Mouse (Mus musculus) CH12F3 (cell line): ENCODE measurements around the gene Dnajb13.
"Not testable (repeated sequence)": the region's sequence is repeated elsewhere in the genome, so short reads cannot be mapped to it uniquely, and the experiment has no call there.

Experiments
- in situ Hi-C: fragments of 300-500 bp; cut with MboI; formaldehyde crosslinking; loops from 2 replicates; pipeline ENCODE4 v1.14.3; 2020; ENCODE audit warnings: low sequenced_read_pairs

The Dnajb13 gene

DNA sequence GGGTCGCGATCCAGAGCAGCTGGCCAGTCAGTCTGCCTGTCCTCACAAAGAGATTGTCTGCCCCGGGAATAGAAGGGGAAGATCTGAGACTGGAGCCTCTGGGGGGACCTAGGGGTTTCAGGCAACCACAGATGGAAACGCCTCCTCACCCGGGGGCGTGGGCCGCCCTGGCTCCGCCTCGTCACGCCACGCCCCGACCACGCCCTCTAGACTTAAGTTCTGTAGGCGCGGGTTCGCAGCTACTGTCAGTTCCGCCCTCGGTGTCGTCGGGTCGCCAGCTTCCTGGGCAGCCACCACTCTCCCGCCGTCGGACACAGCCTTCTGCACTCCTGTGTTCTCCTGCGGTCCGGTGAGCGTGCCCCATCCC, 21.7 kb downstream of the Dnajb13 start, which contains the start of gene Ucp2:
TSS of gene Ucp2 (plus strand) at position 221 of the 367 bp plus-strand sequence.
- in situ Hi-C loops = no loop called here

DNA sequence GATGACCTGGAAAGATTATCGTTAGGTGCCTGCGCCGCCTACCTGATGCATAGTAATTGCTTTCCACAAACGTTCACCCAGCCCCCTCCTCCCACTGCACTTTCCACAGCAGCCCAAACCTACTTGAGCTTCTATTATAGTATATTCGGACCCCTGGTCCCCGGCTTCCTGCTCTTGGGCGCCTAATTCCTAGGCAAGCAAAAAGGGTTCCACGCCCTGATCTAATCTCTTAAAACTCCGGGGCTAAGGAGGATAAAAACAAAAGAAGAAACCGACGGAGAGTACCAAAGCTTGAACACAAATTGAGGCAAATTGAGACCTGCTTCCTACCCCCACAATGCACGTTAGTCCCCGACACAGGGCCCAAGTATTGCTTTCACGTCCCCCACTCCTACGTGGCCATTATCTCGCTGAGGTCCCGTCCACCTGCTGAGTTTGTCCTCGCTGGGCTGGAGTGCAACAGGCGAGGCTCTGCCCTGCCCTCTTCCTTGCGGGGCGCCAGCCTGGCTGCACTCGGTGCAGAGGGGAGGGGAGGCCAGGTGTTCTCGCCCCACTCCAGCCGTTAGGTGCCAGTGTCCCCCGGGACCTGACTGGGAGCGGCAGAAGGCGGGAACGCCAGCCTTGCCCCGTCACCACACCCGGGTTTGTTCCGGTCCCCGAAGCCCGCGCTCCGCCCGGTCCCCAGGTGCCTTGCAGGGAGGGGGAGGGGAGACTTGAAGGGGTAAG, 22.2 kb downstream of the Dnajb13 start:
- in situ Hi-C loops = no loop called here

DNA sequence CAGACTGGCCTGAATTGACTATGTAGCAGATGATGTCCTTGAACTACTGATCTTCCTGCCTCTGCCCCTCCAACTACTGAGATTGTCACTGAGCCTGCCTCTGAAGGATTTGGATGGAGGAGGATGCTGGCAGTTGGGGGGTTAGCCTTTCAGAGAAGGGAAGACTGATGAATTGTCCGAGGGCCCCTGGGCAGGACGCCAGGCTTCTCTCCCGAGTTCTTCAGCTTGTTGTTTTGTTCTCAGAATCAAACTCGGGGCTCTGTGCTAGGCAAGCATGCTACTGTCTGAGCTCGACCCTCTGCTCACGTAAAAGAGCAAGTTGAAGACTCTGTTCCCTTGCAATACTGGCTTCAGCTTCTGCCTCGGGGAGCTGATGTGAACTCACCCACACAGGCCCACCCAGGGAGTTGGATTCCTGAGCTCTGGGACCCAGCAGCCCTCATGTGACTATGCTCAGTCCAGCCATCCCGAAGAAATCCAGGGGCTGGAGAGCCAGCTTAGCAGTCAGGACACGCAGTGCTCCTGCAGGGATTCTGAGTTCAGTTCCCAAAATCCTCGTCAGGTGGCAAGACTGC, 26.2 kb downstream of the Dnajb13 start:
- in situ Hi-C loops = no loop called here

DNA sequence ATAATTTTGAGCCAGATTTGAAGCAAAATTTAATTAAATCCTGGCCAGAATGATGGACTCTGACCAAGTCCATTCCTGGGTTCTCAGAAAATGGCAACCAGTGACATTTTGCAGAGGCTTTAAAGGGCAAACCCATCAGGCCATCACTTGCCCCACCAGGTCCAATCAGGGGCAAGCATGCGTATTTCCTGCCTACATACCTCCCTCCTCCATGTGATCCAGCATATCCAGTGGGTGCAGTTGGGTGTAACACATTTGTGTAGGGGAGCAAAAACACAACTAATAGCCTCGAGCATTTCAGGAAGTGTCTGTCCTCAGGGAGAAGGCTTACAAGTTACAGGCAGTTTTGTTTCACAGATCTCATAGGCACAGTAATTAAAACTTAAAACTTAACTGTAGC, 27.5 kb downstream of the Dnajb13 start:
- in situ Hi-C loops = no loop called here

DNA sequence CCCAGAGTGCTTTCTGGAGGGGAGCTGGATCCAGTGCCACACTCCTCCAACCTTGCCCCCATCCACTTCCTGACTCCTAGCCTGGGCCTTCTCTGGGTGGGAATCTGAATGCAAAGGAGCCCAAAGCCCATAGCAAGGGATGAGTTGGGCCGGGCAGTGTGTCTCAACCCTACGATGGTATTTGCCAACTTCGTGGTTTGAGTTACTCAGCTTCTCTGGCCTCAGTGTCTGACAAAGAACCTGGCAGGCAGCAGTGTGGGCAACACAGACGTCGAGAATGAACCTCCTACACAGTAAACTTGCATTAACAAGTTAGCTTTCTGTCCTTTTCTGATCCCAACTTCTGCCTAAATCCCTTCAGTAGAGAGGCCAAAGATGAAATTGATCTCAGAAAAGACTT, 30.3 kb downstream of the Dnajb13 start:
- in situ Hi-C loops = no loop called here

DNA sequence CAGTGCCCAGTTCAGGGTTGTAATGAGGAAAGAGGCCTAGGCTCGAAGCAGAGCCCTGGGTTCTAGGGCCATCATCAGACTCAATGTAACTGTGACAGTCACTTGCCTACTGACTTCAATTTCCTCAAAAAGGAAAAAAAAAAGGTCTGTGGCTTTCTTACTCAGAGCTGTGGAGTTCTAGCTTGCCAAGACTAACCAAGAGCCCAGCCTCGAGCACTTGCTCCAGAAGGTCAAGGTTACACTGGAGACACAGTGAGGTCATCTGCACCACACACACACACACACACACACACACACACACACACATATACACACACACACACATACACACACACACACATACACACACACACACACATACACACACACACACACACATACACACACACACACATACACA, 32.7 kb downstream of the Dnajb13 start:
- in situ Hi-C loops = not testable (repeated sequence)

DNA sequence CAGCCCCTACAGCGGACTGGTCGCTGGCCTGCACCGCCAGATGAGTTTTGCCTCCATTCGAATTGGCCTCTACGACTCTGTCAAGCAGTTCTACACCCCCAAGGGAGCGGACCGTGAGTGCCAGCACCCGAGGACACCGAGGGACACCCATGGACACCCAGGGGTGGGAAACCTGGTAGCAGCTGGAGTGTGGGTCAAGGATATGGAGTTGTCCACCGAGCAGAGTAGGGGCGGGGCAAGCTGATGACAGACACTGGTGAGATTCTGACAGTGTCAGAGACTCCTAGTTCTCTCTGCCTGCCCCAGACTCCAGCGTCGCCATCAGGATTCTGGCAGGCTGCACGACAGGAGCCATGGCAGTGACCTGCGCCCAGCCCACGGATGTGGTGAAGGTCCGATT, 34.6 kb downstream of the Dnajb13 start:
- in situ Hi-C loops = no loop called here

DNA sequence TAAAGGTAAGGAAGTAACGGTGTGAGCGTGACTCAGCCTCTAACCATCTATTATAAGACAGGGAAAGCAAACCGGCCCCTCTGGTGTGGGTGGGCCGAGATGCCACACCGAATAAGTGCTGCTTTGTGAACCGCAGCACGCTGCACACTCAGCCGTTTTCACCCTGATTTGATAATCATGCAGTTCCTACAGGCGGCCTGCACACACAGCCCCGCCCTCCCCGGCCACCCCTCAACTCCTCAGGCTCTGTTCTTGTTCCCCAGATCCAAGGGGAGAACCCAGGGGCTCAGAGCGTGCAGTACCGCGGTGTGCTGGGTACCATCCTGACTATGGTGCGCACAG, 35.0 kb downstream of the Dnajb13 start:
- in situ Hi-C loops = no loop called here

DNA sequence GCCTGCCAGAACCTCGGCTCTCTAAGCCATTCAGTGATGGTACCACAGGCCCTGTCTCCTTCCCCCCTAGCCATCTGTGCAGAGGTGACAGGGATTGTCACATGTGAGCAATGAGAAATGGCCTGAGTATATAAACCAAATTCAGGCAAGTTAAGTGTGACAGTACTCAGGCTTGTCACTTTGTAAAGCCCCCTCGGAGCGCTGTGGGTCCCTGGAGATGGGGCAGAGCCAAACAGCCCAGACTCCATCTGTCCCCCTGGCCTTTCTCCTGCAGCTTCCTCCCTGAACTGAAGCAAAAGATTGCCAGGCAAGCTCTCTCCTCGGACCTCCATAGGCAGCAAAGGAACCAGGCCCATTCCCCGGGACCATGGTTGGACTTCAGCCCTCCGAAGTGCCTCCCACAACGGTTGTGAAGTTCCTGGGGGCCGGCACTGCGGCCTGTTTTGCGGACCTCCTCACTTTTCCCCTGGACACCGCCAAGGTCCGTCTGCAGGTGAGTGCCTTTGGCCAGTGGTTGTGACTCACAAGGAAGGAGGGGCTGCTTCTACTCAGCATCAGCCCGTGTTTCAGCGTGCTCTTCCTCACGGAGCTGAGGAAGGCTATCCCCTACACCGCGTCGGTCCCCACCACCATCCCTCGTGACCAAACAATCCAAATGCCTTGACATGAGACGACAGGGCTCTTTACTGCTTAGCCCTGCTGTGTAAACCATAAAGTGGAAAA, 35.5 kb downstream of the Dnajb13 start:
- in situ Hi-C loops = no loop called here

DNA sequence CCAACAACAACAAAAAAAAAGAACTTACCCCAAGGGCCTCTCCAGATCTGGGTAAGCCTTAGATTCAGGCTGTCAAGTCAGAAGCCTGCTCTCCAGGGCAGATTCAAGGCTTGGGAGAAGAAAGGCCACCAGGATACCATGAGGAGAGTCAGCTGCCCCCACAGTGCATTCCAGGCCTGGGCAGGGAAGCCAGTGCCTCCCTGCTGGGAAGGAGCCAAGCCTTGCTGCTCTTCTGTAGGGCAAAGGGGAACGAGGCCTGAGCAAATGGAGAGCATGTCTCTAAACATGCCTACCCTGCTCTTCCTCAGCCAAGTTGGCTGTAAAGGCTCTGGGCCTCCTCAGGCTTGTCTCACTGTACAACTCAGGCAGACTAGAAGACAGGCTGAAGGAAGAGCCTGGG, 40.1 kb downstream of the Dnajb13 start:
- in situ Hi-C loops = no loop called here

DNA sequence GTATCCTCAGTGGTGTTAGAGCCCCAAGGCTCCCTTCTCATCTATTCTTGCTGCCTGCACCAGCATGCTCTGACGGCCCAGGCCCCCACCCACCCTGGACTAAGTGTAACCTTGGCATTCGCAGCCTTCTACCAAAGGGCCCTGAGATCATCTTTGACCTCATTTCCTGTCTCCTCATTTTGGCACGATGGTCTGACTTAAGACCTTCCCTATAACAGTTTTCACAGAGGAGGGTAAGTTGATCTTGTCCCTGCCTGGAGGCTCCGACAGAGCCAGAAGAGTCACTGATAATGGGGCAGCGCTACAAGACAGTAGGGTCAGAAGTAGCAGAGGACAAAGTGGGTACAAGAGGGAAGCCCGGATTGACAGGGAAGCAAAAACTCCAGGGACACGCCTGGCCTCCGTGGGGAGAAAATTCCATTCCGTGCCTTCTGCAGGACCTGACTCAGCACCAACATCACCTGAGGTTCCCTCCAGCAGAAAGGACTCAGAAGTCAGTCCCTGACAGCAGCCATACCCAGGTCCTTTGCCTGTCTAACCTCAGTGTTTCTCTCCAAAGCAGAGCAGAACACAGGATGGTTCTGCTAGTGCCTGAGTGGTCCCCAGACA, 40.8 kb downstream of the Dnajb13 start:
- in situ Hi-C loops = no loop called here

DNA sequence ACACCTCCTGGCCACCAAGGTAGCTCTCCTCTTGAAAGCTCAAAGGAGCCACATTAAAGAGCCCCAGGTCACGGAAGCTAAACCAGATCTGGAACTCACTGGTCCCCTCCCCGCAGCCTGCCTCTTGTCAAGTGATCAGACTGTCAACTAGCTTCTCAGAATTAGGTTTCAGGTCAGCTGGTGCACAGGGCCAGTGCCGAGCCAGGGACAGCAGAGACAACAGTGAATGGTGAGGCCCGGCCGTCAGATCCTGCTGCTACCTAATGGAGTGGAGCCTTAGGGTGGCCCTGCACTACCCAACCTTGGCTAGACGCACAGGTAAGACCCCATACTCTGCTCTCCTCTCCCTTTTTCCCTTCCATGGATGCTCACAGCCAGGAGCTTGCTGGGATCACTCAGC, 42.0 kb downstream of the Dnajb13 start, which contains the start of gene Ucp3:
TSS of gene Ucp3 (plus strand) at position 214 of the 400 bp plus-strand sequence.
- in situ Hi-C loops = no loop called here

DNA sequence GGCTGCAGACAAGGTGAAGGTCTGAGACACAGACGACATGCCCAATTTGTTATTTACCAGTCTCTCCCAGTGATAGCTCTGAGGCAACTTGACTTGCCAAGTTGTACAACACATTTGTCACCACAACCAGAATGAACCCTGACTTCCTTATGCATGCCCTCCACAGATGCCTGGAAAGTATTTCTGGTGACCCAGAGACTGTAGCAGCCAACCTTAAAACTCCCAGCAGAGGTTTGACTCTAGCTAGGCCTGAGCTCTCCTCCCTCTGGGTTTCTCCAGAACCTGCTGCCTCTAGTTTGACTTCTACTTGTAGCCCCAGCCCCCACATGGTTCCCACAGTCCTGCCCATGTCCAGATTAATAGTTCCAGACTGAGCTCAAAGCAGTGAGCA, 43.4 kb downstream of the Dnajb13 start:
- in situ Hi-C loops = no loop called here

DNA sequence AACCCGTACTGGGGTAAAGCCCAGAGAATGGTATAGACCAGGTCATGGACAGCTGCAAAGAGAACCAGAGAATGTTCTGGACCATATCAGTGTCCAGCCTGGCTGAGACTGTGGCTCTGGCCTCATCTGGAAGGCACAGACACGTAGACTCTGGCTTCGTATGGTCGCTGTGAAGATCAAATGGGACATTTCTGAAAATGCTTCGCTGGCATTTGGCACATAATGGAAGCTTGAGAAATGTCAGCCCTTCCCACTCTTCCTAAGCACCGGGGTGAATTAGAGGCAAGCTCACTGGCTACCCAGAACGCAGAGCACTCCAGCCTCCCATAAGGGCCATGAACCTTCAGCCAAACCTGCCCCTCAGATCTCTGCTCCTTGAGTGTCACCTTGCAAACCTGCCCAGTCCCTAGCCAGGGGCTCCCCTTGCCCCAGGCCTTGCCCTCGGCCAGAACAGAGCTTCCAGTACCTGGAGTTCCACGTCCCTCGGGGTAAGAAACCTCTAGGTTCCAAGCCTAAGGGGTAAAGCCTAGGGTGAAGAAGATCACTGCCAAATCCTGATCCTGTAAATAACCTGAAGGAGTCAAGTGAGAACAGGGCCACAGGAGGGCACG, 43.9 kb downstream of the Dnajb13 start:
- in situ Hi-C loops = no loop called here

DNA sequence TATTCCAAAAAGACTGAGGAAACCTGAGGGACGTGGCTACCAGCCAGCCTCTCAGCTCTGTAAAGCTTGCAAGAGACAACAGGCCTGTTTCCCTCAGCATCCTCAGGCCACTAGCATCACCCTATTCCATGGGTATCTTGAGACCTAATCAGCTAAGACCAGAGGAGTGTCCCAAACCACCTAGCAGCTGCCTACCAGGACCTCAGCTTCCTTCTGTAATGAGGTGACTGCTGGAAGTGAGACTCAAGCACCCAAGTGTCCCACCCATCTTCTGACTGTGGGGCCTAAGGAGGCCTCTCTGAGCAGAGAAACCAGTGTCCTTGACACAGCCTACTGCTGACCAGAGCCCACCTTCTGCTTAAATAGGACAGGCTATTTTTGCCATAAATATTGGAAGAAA, 45.3 kb downstream of the Dnajb13 start:
- in situ Hi-C loops = no loop called here

DNA sequence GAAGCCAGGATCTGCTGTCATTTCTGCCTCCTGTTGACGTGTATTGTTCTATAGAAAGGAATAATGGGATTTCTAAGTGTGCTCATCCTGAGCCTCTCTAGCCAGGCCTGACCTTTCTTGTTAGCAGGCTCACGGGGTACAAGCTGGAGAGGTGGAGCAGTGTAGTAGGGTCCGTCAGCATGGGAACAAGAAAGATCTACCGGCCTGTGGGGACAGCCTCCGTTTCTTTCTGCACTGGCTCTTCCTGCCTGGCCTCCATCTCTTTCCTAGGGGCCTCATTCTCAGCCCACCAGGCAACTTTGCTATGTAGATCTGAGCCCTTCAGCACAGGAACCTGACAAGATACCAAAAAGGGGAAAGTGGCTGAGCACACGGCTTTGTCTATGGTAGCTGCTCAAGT, 46.0 kb downstream of the Dnajb13 start:
- in situ Hi-C loops = no loop called here

DNA sequence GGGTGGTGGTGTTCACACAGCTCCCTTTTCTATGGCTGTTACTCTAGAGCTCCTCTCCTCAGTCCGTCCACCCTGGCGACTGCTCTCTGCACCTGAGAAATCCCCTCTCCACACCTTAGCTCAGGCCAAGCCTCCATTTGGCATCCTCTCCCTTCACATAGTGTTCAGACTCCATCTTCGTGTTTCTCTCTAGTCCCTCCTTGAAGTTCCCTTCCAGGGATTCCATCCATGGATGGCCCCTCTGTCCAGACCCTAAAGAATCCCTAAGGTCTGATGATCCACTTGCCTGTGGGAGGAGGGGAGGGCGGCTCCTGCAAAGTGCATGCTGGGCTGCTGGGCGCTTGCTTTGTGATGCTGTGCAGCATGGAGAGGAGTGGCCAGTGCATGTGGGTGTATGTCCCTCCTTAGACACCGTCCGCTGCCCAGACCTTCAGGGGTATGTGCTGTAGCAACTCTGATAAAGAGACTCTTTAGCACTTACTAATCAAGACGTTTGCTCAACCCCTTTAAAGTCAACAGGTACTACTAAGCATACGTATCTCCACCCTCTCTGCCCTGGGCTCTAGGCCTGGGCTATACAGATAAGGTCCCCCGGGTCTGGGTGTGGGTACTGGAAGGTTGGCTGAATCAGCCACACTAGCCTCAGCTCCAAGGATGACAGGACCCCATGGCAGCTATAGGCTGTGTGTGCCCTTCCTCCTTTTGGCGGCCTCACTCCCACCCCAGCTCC, 47.8 kb downstream of the Dnajb13 start:
- in situ Hi-C loops = no loop called here

DNA sequence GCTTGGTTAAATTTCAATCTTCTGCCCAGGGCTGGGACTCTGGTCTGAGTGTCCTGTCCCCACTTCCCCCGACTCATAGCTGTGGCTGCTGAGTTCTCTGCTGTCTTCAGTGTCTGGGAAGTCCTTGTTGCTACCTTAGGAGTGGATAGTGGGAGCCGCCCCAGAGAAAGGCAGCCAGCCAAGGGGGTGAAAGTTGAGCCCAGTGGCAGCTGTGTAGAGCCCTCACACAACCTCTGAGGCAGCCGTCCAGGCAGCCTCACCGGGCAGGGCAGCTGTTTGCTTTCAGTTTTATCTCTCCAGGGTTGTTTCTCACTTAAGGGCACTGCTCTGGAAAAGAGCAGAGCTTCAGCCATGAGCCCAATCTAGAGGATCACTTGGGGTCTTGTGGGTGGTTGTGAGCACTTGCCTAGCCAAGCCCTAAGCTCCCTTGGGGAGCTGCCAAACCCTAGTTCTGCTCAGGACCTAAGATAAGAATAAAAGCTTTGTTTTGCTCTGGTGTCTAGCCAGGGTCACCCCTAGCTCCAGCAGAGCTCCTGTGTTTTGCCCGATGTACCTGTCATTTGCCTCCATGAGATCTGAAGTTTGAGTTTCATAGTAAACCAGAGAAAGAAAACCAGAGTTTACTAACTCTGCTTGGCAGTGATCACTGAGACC, 49.0 kb downstream of the Dnajb13 start:
- in situ Hi-C loops = no loop called here

DNA sequence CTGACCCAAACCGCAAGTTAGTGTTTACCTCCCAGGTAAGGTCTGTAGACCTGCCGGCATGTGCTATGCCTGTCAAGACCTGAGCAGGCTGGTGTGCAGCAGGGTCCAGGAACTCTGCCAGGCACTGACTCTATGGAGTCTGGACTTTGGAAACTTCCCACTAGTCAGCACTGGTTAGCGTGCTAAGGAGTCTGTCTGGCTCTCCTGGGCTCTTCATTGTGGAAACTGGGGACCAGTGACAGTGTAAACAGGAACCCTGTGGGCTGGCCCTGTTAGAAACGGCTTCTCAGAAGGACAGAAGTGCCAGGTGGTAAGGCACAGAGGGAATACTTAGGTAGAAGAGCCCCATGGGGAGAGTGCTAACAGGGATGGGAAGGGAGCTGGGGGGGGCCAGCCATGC, 49.5 kb downstream of the Dnajb13 start:
- in situ Hi-C loops = no loop called here

DNA sequence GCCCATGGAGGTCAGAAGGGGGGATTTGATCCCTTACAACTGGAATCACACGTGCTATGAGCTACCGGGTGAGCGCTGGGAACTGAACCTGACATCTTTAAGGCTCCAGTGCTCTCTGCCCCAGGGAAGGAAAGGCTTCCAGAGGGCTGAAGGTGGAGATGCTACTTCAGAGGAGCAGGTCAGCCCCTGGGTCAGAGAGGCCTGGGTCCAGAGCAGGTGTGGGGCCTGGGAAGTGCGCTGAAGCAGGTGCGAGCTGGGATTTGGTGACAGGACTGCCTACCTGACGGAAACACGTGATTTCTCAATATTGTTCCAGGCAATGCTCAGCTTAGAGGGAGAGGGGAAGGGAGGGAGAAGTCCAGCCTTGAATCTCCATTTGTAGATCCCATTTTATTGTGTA, 50.5 kb downstream of the Dnajb13 start:
- in situ Hi-C loops = no loop called here
